Mouse (Mus musculus) embryonic facial prominence, embryonic 13.5 days (tissue): ENCODE results near the gene Lrrc3b. TPM values are rescaled to one million over a fixed set of nuclear protein-coding genes. Genes with fewer than 3 reads are reported as not detected.

Source experiments
- ATAC-seq: fragments of 200-750 bp; cut with Nextera tagmentation; 2 replicates; pipeline ENCODE4 v1.8.0; 2017; ENCODE audit warnings: low read depth; ENCODE audit not compliant: insufficient number of reproducible peaks, insufficient read depth, low FRiP score, low TSS enrichment
- H3K27ac ChIP-seq: fragments of 300-500 bp; sonication (generic); 2 replicates; pipeline ENCODE4 v1.5.1; 2015; ENCODE audit warnings: moderate library complexity, mild to moderate bottlenecking, inconsistent platforms
- H3K27me3 ChIP-seq: fragments of 300-500 bp; sonication (generic); 2 replicates; pipeline ENCODE4 v1.6.1; 2015; ENCODE audit warnings: mild to moderate bottlenecking, inconsistent platforms
- H3K36me3 ChIP-seq: fragments of 300-500 bp; sonication (generic); 2 replicates; pipeline ENCODE4 v1.6.1; 2015; ENCODE audit warnings: mild to moderate bottlenecking, inconsistent platforms
- H3K4me1 ChIP-seq: fragments of 300-500 bp; sonication (generic); 2 replicates; pipeline ENCODE4 v1.6.1; 2015; ENCODE audit warnings: inconsistent platforms
- H3K4me2 ChIP-seq: fragments of 300-500 bp; sonication (generic); 2 replicates; pipeline ENCODE4 v1.6.1; 2015; ENCODE audit warnings: moderate library complexity, mild to moderate bottlenecking, inconsistent platforms
- H3K4me3 ChIP-seq: fragments of 300-500 bp; sonication (generic); 2 replicates; pipeline ENCODE4 v1.5.1; 2015; ENCODE audit warnings: mild to moderate bottlenecking, inconsistent platforms
- H3K9ac ChIP-seq: fragments of 300-500 bp; sonication (generic); 2 replicates; pipeline ENCODE4 v1.6.1; 2015; ENCODE audit warnings: mild to moderate bottlenecking, inconsistent platforms
- H3K9me3 ChIP-seq: fragments of 300-500 bp; sonication (generic); 2 replicates; pipeline ENCODE4 v1.6.1; 2016; ENCODE audit warnings: inconsistent platforms
- WGBS: fragments of 180-500 bp; shearing (Covaris S2); methylation state at CpG from one replicate; pipeline ENCODE4 v1.1.7; 2015; ENCODE audit warnings: mixed read lengths; 5-methylcytosine and 5-hydroxymethylcytosine counted together
- polyA plus RNA-seq: library from polyadenylated mRNA; unstranded; fragments of >200 nt; fragmentation: Nextera tagmentation; extraction: Ambion mirVana; gene quantifications from 2 replicates; pipeline ENCODE4 v1.2.1, GENCODE M21; 2015

The Lrrc3b gene
- polyA plus RNA-seq, 1 experiment from 2014 or later = 1.6 TPM

DNA sequence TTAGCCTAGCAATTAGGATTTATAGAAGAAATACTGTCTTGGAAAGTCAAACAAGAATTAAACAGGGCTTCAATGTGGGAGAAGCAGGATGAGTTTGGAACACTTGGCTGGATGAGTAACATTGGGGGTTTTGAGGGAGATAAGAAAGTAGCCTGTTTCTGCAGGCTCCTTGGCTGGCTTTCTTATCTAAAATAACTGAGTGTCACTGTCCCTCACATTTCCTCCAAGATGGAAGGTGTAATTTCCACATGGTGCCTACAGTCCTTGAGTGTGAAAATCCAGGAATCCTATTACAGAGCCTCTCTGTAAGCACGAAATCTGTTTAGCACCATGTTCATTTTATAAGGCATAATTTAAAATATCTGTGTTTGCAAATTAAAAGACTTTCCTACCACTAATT lies 112.9 kb downstream of the Lrrc3b start:
- no peaks in the 10 kb centered on the region for H3K9me3 ChIP-seq
- H3K9ac ChIP-seq = no peak overlapping the region
- H3K4me1 ChIP-seq = no peaks in the 10 kb centered on the region
- no peaks in the 10 kb centered on the region for H3K27me3 ChIP-seq
- H3K4me2 ChIP-seq = no peak overlapping the region
- H3K27ac ChIP-seq = no peak overlapping the region
- no peaks in the 10 kb centered on the region for H3K36me3 ChIP-seq
- no peak for ATAC-seq
- WGBS = 67% methylated on average over 1 of the region's 1 CpGs
- H3K4me3 ChIP-seq = no peak overlapping the region

GRCm38 (mm10) chr14:15322441-15323123 lies 116.2 kb downstream of the Lrrc3b start:
- Histone ChIP-seq H3K4me2 (no peak overlapping the region), H3K4me1 (no peaks in the 10 kb centered on the region), H3K27me3 (no peaks in the 10 kb centered on the region), H3K4me3 (no peak overlapping the region), H3K36me3 (no peaks in the 10 kb centered on the region), H3K9me3 (no peaks in the 10 kb centered on the region), H3K27ac (no peak overlapping the region), H3K9ac (no peak overlapping the region)
- ATAC-seq = no peak
- WGBS = 66% methylated on average over 9 of the region's 9 CpGs

- no peak overlapping the region for H3K4me2 ChIP-seq
- no peak overlapping the region for H3K27ac ChIP-seq
- no peak overlapping the region for H3K9ac ChIP-seq
- H3K36me3 ChIP-seq = no peaks in the 10 kb centered on the region
- no peaks in the 10 kb centered on the region for H3K27me3 ChIP-seq
- H3K9me3 ChIP-seq = no peaks in the 10 kb centered on the region
- no peak overlapping the region for H3K4me3 ChIP-seq
- H3K4me1 ChIP-seq = no peaks in the 10 kb centered on the region
- ATAC-seq = no peak
Observed at GRCm38 (mm10) chr14:15319399-15319915, 119.3 kb downstream of the Lrrc3b start.

DNA sequence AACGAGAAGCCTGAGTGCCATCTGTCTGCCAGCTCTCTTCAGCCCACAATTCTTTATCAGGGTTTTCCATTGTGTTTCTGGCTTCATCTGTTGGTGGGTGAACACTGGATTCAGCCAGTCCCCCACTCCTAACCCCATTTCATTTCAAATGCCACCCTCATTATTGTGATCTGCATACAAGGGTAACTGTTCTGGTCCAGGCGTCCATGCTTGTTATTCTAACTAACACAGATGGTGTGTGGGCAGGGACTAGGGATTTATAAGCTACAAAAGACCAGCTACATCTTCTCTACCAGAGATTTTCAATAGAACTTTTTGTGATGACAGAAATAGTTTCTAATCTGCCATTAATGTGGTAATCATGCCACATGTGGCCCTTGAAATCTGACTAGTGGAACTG lies 130.2 kb downstream of the Lrrc3b start:
- 89% methylated on average over 2 of the region's 2 CpGs for WGBS
- Histone ChIP-seq H3K4me1 (no peaks in the 10 kb centered on the region), H3K27me3 (no peaks in the 10 kb centered on the region), H3K27ac (no peak overlapping the region), H3K4me2 (no peak overlapping the region), H3K36me3 (no peaks in the 10 kb centered on the region), H3K9me3 (no peaks in the 10 kb centered on the region), H3K4me3 (no peak overlapping the region), H3K9ac (no peak overlapping the region)
- ATAC-seq = no peak
